Mouse (Mus musculus): Measurements from ENCODE around the gene Sbf2. TPM values are rescaled to one million over a fixed set of nuclear protein-coding genes. Genes with fewer than 3 reads are reported as not detected.

Gene Sbf2
- polyA plus RNA-seq, 1 experiment from 2014 or later, result 39.1 TPM

GRCm38 (mm10) chr7:110627486-110628272, 13.0 kb upstream of the Sbf2 start, which contains the start of gene Adm:
Gene Adm (plus strand): TSS chr7:110627661.
- Histone ChIP-seq H3K36me3 (no peaks in the 10 kb centered on the region), H3K9me3 (no peaks in the 10 kb centered on the region), H3K4me2 (peak within 1 kb of the TSS; percentile 93), H3K4me1 (peaks cover 68% of the 10 kb centered on the region), H3K27ac (no peak within 1 kb of the TSS), H3K27me3 (peaks cover 24% of the 10 kb centered on the region), H3K9ac (peak within 1 kb of the TSS; percentile 48), H3K4me3 (peak within 1 kb of the TSS; percentile 48)
- under 1% methylated on average over 30 of the region's 30 CpGs for WGBS
- ATAC-seq (ENCODE audit: borderline replicate concordance, extremely low read depth, low FRiP score, low TSS enrichment), result peak; percentile 21; the same call in 1 of the 2 replicates

- Histone ChIP-seq H3K27me3 (peaks cover 24% of the 10 kb centered on the region), H3K36me3 (no peaks in the 10 kb centered on the region), H3K4me3 (peak overlapping the region; percentile 48), H3K4me1 (peaks cover 68% of the 10 kb centered on the region), H3K9ac (no peak overlapping the region), H3K9me3 (no peaks in the 10 kb centered on the region), H3K4me2 (peak overlapping the region; percentile 93), H3K27ac (no peak overlapping the region)
- ATAC-seq (ENCODE audit: borderline replicate concordance, extremely low read depth, low FRiP score, low TSS enrichment), result no peak
- 1% methylated on average over 12 of the region's 12 CpGs for WGBS
These were observed 12.4 kb upstream of the Sbf2 start for GRCm38 (mm10) chr7:110627099-110627482.

GRCm38 (mm10) chr7:110626186-110627098, 11.7 kb upstream of the Sbf2 start:
- no peak for ATAC-seq (ENCODE audit: borderline replicate concordance, extremely low read depth, low FRiP score, low TSS enrichment)
- Histone ChIP-seq H3K4me1 (peaks cover 65% of the 10 kb centered on the region), H3K27ac (no peak overlapping the region), H3K9ac (no peak overlapping the region), H3K4me2 (peak overlapping the region; percentile 93), H3K27me3 (peaks cover 24% of the 10 kb centered on the region), H3K4me3 (peak overlapping the region; percentile 48; the same call in 1 of the 2 replicates), H3K9me3 (no peaks in the 10 kb centered on the region), H3K36me3 (no peaks in the 10 kb centered on the region)
- 7% methylated on average over 28 of the region's 28 CpGs for WGBS

- H3K4me2 ChIP-seq, result peak overlapping the region; percentile 93
- no peak overlapping the region for H3K27ac ChIP-seq
- no peak overlapping the region for H3K9ac ChIP-seq
- no peaks in the 10 kb centered on the region for H3K9me3 ChIP-seq
- ATAC-seq (ENCODE audit: borderline replicate concordance, extremely low read depth, low FRiP score, low TSS enrichment), result no peak
- no peak overlapping the region for H3K4me3 ChIP-seq
- no peaks in the 10 kb centered on the region for H3K36me3 ChIP-seq
- peaks cover 24% of the 10 kb centered on the region for H3K27me3 ChIP-seq
- H3K4me1 ChIP-seq, result peaks cover 57% of the 10 kb centered on the region
- WGBS, result 61% methylated on average over 10 of the region's 10 CpGs
These were observed 10.8 kb upstream of the Sbf2 start for GRCm38 (mm10) chr7:110625489-110625888.

GRCm38 (mm10) chr7:110624961-110625360, 10.2 kb upstream of the Sbf2 start:
- no peak for ATAC-seq (ENCODE audit: borderline replicate concordance, extremely low read depth, low FRiP score, low TSS enrichment)
- Histone ChIP-seq H3K4me3 (no peak overlapping the region), H3K36me3 (no peaks in the 10 kb centered on the region), H3K4me2 (no peak overlapping the region), H3K27me3 (peaks cover 24% of the 10 kb centered on the region), H3K9me3 (no peaks in the 10 kb centered on the region), H3K27ac (peak overlapping the region; percentile 27; the same call in 1 of the 2 replicates), H3K4me1 (peaks cover 60% of the 10 kb centered on the region), H3K9ac (no peak overlapping the region)
- 60% methylated on average over 13 of the region's 13 CpGs for WGBS

GRCm38 (mm10) chr7:110624067-110624466, 9.3 kb upstream of the Sbf2 start:
- Histone ChIP-seq H3K4me3 (no peak overlapping the region), H3K9me3 (no peaks in the 10 kb centered on the region), H3K9ac (no peak overlapping the region), H3K27ac (peak overlapping the region; percentile 27; the same call in 1 of the 2 replicates), H3K27me3 (peaks cover 24% of the 10 kb centered on the region), H3K4me1 (peaks cover 60% of the 10 kb centered on the region), H3K36me3 (no peaks in the 10 kb centered on the region), H3K4me2 (no peak overlapping the region)
- 62% methylated on average over 2 of the region's 2 CpGs for WGBS
- no peak for ATAC-seq (ENCODE audit: borderline replicate concordance, extremely low read depth, low FRiP score, low TSS enrichment)

- Histone ChIP-seq H3K4me3 (no peak overlapping the region), H3K4me2 (no peak overlapping the region; the same call in 1 of the 2 replicates), H3K27ac (0 out of 2 replicates have a peak overlapping the region, but pooled peaks have one; percentile 3), H3K36me3 (no peaks in the 10 kb centered on the region), H3K27me3 (no peaks in the 10 kb centered on the region), H3K9ac (no peak overlapping the region), H3K9me3 (no peaks in the 10 kb centered on the region), H3K4me1 (peaks cover 29% of the 10 kb centered on the region)
- no peak for ATAC-seq (ENCODE audit: borderline replicate concordance, extremely low read depth, low FRiP score, low TSS enrichment)
- 5% methylated on average over 9 of the region's 9 CpGs for WGBS
These were observed 4.4 kb upstream of the Sbf2 start for GRCm38 (mm10) chr7:110619086-110619611.

GRCm38 (mm10) chr7:110615792-110616191, 1.1 kb upstream of the Sbf2 start:
- H3K27me3 ChIP-seq, result no peaks in the 10 kb centered on the region
- peaks cover 34% of the 10 kb centered on the region for H3K4me1 ChIP-seq
- peak overlapping the region; percentile 100 for H3K27ac ChIP-seq
- no peak for ATAC-seq (ENCODE audit: borderline replicate concordance, extremely low read depth, low FRiP score, low TSS enrichment)
- peak overlapping the region; percentile 87 for H3K4me2 ChIP-seq
- no peaks in the 10 kb centered on the region for H3K9me3 ChIP-seq
- H3K4me3 ChIP-seq, result peak overlapping the region; percentile 60
- H3K9ac ChIP-seq, result no peak overlapping the region
- no peaks in the 10 kb centered on the region for H3K36me3 ChIP-seq
- 13% methylated on average over 11 of the region's 11 CpGs for WGBS

- no peaks in the 10 kb centered on the region for H3K27me3 ChIP-seq
- WGBS, result under 1% methylated on average over 20 of the region's 20 CpGs
- peak; percentile 65 for ATAC-seq (ENCODE audit: borderline replicate concordance, extremely low read depth, low FRiP score, low TSS enrichment)
These were observed 469 bp upstream of the Sbf2 start for GRCm38 (mm10) chr7:110615151-110615631.

GRCm38 (mm10) chr7:110613381-110614132, 1.2 kb downstream of the Sbf2 start:
- Histone ChIP-seq H3K4me2 (peak overlapping the region; percentile 87), H3K36me3 (no peaks in the 10 kb centered on the region), H3K27ac (peak overlapping the region; percentile 100), H3K4me3 (peak overlapping the region; percentile 60), H3K9me3 (no peaks in the 10 kb centered on the region), H3K9ac (peak overlapping the region; percentile 76), H3K4me1 (peaks cover 18% of the 10 kb centered on the region), H3K27me3 (no peaks in the 10 kb centered on the region)
- 2% methylated on average over 17 of the region's 17 CpGs for WGBS
- ATAC-seq (ENCODE audit: borderline replicate concordance, extremely low read depth, low FRiP score, low TSS enrichment), result no peak; the same call in 1 of the 2 replicates

More at GRCm38 (mm10) chr7:110615151-110615631, 469 bp upstream of the Sbf2 start:
- Histone ChIP-seq H3K36me3 (no peaks in the 10 kb centered on the region), H3K9ac (peak overlapping the region; percentile 76), H3K27ac (peak overlapping the region; percentile 100), H3K9me3 (no peaks in the 10 kb centered on the region), H3K4me3 (peak overlapping the region; percentile 60), H3K4me1 (peaks cover 30% of the 10 kb centered on the region), H3K4me2 (peak overlapping the region; percentile 87)

GRCm38 (mm10) chr7:110606906-110607305, 7.8 kb downstream of the Sbf2 start:
- H3K27me3 ChIP-seq, result no peaks in the 10 kb centered on the region
- H3K27ac ChIP-seq, result no peak overlapping the region
- H3K36me3 ChIP-seq, result no peaks in the 10 kb centered on the region
- no peak overlapping the region for H3K4me2 ChIP-seq
- no peak overlapping the region for H3K9ac ChIP-seq
- H3K4me1 ChIP-seq, result no peaks in the 10 kb centered on the region
- WGBS, result 85% methylated on average over 1 of the region's 1 CpGs
- ATAC-seq (ENCODE audit: borderline replicate concordance, extremely low read depth, low FRiP score, low TSS enrichment), result no peak
- H3K4me3 ChIP-seq, result no peak overlapping the region
- no peaks in the 10 kb centered on the region for H3K9me3 ChIP-seq
